Mouse (Mus musculus) embryonic fibroblast, embryonic 13.5 days (primary cell): Measurements from ENCODE around the gene Kdm4b.

Source experiments
- CTCF ChIP-seq: IDR thresholded peaks from 2 replicates; pipeline ENCODE4 v1.5.1; 2011; ENCODE audit warnings: mild to moderate bottlenecking, control low read depth, low read length, moderate library complexity, borderline replicate concordance; ENCODE audit not compliant: insufficient read depth
- POLR2A ChIP-seq: IDR thresholded peaks from 2 replicates; pipeline ENCODE4 v1.6.1; 2011; ENCODE audit warnings: low read depth, mild to moderate bottlenecking, control low read depth, low read length, moderate library complexity

DNA sequence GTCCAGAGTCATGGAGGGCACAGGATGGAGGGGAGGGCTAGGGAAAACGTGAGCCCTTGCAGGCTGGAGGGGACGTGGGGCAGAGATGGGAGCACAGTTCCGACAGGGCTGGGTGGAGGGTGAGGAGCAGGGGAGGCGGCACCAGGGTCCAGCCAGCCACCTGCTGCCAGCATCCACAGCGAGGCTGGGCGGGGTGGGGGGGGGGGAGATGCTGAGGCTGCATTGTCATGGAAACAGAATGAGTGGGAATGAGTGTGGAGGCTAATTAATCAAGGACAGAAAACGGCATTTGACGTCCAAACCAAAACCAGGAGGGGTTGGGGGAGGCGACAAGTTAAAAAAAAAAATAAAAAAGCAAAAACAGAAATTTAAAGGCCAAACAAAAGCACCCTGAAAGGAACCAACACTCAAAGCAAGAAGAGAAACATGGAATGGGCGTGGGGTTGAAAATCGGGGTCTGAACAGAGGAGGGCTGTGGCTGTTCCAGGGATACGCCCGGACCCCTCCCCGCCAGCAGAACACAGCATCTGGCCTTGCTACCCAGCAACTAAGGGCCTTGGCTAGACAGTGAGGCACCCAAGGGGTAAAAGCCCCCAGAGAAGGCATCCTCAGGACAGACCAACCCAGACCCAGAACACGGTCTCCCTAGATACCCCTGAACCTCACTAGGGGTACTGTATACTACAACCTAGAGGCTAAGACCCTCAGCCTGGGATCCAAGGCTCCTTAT lies 114.0 kb downstream of the Kdm4b start:
- no peak for TF ChIP-seq POLR2A
- TF ChIP-seq CTCF: no peak
